Mouse (Mus musculus) spleen, adult 2 months (tissue): ENCODE measurements around the gene Tbc1d1. TPM values are rescaled to one million over a fixed set of nuclear protein-coding genes. Genes with fewer than 3 reads are reported as not detected.

Experiments used
- DNase-seq, 2 experiments: peaks; one replicate each; pipeline versions ENCODE4 v3.0.0 to v3.0.0-alpha.2; 2012 to 2021; ENCODE audit warnings: low spot score in 2 of 2, low read depth in 1 of 2
- H3K27ac ChIP-seq: fragments of 200-500 bp; 2 replicates; pipeline ENCODE4 v1.5.1; 2012; ENCODE audit warnings: low read length, inconsistent platforms; ENCODE audit not compliant: insufficient read depth
- H3K27me3 ChIP-seq: fragments of 200-500 bp; 2 replicates; pipeline ENCODE4 v1.6.1; 2012; ENCODE audit warnings: mild to moderate bottlenecking, moderate library complexity, low read length, inconsistent platforms; ENCODE audit not compliant: control insufficient read depth, insufficient read depth
- H3K36me3 ChIP-seq: fragments of 200-500 bp; 2 replicates; pipeline ENCODE4 v1.6.1; 2012; ENCODE audit warnings: mild to moderate bottlenecking, low read length, inconsistent platforms; ENCODE audit not compliant: control insufficient read depth, insufficient read depth
- H3K4me1 ChIP-seq: fragments of 200-500 bp; 2 replicates; pipeline ENCODE4 v1.6.1; 2011; ENCODE audit warnings: inconsistent platforms; ENCODE audit not compliant: control insufficient read depth, insufficient read depth, insufficient read length
- H3K4me3 ChIP-seq: fragments of 200-500 bp; 2 replicates; pipeline ENCODE4 v1.5.1; 2011; ENCODE audit warnings: mild to moderate bottlenecking, inconsistent platforms; ENCODE audit not compliant: insufficient read depth, insufficient read length; ENCODE audit errors: extremely low read depth
- CTCF ChIP-seq: fragments of 200-500 bp; IDR thresholded peaks from 2 replicates; pipeline ENCODE4 v1.5.1; 2011; ENCODE audit warnings: mild to moderate bottlenecking, inconsistent platforms; ENCODE audit not compliant: insufficient read depth, insufficient read length, insufficient replicate concordance; ENCODE audit errors: extremely low read depth
- POLR2A ChIP-seq: fragments of 200-500 bp; IDR thresholded peaks from 2 replicates; pipeline ENCODE4 v1.6.1; 2011; ENCODE audit warnings: low read depth, low read length, inconsistent platforms
- WGBS: fragments of 180-500 bp; shearing (Covaris S2); methylation state at CpG from one replicate; pipeline ENCODE4 v1.1.7; 2018; 5-methylcytosine and 5-hydroxymethylcytosine counted together
- polyA plus RNA-seq: library from polyadenylated mRNA; depleted of rRNA; stranded (reverse); fragments of >200 nt; gene quantifications from 2 replicates; pipeline ENCODE4 v1.2.3, GENCODE M21; 2012

Tbc1d1 gene
- polyA plus RNA-seq, 1 experiment: 16.8 TPM

- Histone ChIP-seq H3K27me3 (no peaks in the 10 kb centered on the region), H3K4me3 (no peak overlapping the region), H3K36me3 (peaks cover 4% of the 10 kb centered on the region), H3K27ac (no peak overlapping the region), H3K4me1 (no peaks in the 10 kb centered on the region)
- WGBS: 86% methylated on average over 5 of the region's 5 CpGs
- TF ChIP-seq POLR2A: no peak
- no peak for TF ChIP-seq CTCF
- DNase-seq: no peak
These were observed 30.3 kb upstream of the Tbc1d1 start for GRCm38 (mm10) chr5:64125783-64126182.

GRCm38 (mm10) chr5:64131550-64131949 lies 24.6 kb upstream of the Tbc1d1 start:
- H3K36me3 ChIP-seq: peaks cover 2% of the 10 kb centered on the region
- 89% methylated on average over 5 of the region's 5 CpGs for WGBS
- H3K4me3 ChIP-seq: no peak overlapping the region
- TF ChIP-seq POLR2A: no peak
- TF ChIP-seq CTCF: no peak
- no peaks in the 10 kb centered on the region for H3K4me1 ChIP-seq
- DNase-seq: no peak
- no peaks in the 10 kb centered on the region for H3K27me3 ChIP-seq
- no peak overlapping the region for H3K27ac ChIP-seq

- Histone ChIP-seq H3K36me3 (no peaks in the 10 kb centered on the region), H3K27ac (no peak overlapping the region), H3K27me3 (no peaks in the 10 kb centered on the region), H3K4me3 (no peak overlapping the region), H3K4me1 (no peaks in the 10 kb centered on the region)
- DNase-seq: no peak
- 83% methylated on average over 4 of the region's 4 CpGs for WGBS
- TF ChIP-seq POLR2A: no peak
- TF ChIP-seq CTCF: no peak
These were observed 22.2 kb upstream of the Tbc1d1 start for GRCm38 (mm10) chr5:64133901-64134300.

- Histone ChIP-seq H3K4me3 (no peak overlapping the region), H3K27ac (no peak overlapping the region), H3K4me1 (no peaks in the 10 kb centered on the region), H3K27me3 (no peaks in the 10 kb centered on the region), H3K36me3 (no peaks in the 10 kb centered on the region)
- WGBS: 66% methylated on average over 5 of the region's 5 CpGs
- no peak for DNase-seq
- TF ChIP-seq POLR2A (no peak), CTCF (peak; percentile 52; the same call in 1 of the 2 replicates)
These were observed 19.8 kb upstream of the Tbc1d1 start for GRCm38 (mm10) chr5:64136325-64136724.

DNA sequence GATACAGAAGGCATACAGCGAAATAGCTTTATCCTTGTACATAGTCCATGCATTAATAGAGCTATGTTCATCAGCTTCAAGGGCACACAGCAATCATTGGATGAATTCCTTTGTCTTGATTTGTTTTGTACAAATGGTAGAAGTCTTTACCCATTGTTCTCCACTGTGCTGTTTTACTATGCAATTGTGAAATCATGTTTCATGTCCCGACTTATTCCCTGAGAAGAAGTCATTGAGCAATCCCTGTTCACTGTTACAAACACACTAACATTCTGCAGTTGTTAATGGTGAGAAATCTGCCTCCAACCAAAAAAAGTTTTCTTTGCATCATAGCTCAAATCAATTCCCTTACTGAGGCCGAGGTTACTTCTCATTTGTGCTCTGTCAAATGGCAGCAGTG lies 15.9 kb upstream of the Tbc1d1 start:
- no peak overlapping the region for H3K4me3 ChIP-seq
- TF ChIP-seq CTCF (no peak), POLR2A (no peak)
- no peak overlapping the region for H3K27ac ChIP-seq
- H3K36me3 ChIP-seq: no peaks in the 10 kb centered on the region
- H3K4me1 ChIP-seq: no peaks in the 10 kb centered on the region
- DNase-seq: no peak
- H3K27me3 ChIP-seq: no peaks in the 10 kb centered on the region
- 82% methylated on average over 3 of the region's 3 CpGs for WGBS

GRCm38 (mm10) chr5:64144315-64144714 lies 11.8 kb upstream of the Tbc1d1 start:
- H3K4me1 ChIP-seq: peaks cover 2% of the 10 kb centered on the region; the same call in 1 of the 2 replicates
- no peaks in the 10 kb centered on the region for H3K27me3 ChIP-seq
- H3K4me3 ChIP-seq: no peak overlapping the region
- no peaks in the 10 kb centered on the region for H3K36me3 ChIP-seq
- WGBS: 86% methylated on average over 5 of the region's 5 CpGs
- no peak for DNase-seq
- TF ChIP-seq CTCF: no peak
- no peak for TF ChIP-seq POLR2A
- no peak overlapping the region for H3K27ac ChIP-seq

DNA sequence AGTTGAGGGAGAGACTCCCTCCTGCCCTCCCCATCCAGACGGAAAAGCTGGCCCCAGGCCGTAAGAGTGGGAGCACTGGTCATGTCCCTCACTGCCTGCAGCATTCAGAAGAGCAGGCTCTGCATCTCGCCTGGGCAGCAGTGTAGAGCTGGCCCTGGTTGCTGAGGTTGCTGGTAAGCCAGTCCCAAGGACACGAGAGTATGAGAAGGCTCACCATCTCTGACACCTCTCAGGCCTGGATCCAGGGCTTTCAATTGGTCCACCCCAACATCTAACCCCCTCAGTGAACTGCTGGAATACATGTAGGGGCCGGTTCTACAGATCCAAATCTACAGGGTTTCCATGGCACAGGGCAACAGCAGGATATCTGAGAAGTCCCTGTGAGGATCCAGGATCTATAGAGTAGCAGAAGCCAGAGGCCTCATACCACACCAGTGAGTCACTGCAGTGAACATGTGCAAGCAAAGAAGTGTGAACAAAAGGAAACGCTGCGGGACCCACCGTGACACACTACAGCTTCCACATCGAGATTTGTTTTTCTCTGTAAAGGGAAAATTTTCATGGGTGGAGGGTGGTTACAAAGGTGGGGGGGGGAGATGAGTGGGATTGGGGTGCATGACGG lies 9.6 kb upstream of the Tbc1d1 start:
- H3K27ac ChIP-seq: no peak overlapping the region
- TF ChIP-seq POLR2A (no peak), CTCF (no peak)
- H3K4me3 ChIP-seq: no peak overlapping the region
- peaks cover 6% of the 10 kb centered on the region; the same call in 1 of the 2 replicates for H3K4me1 ChIP-seq
- H3K36me3 ChIP-seq: no peaks in the 10 kb centered on the region
- 87% methylated on average over 10 of the region's 10 CpGs for WGBS
- no peak for DNase-seq
- no peaks in the 10 kb centered on the region for H3K27me3 ChIP-seq
